Mouse (Mus musculus) forebrain, embryonic 12.5 days (tissue): ENCODE measurements at regions not wholly inside any gene's neighbourhood (a gene's known extent, or its start where the extent isn't known, plus 50 kb on each side); places are given as distances from the start of the nearest gene placed in this dataset.

Source experiments
- ATAC-seq: fragments of 200-750 bp; cut with Nextera tagmentation; 2 replicates; pipeline ENCODE4 v1.8.0; 2017; ENCODE audit warnings: moderate TSS enrichment; ENCODE audit not compliant: low FRiP score
- H3K27ac ChIP-seq: fragments of 300-500 bp; sonication (generic); 2 replicates; pipeline ENCODE4 v1.5.1; 2016; ENCODE audit warnings: mild to moderate bottlenecking
- H3K27me3 ChIP-seq: fragments of 300-500 bp; sonication (generic); 2 replicates; pipeline ENCODE4 v1.6.1; 2016; ENCODE audit warnings: mild to moderate bottlenecking
- H3K36me3 ChIP-seq: fragments of 300-500 bp; sonication (generic); replicated peaks from 2 replicates; pipeline ENCODE4 v1.6.1; 2016; ENCODE audit warnings: mild to moderate bottlenecking
- H3K4me1 ChIP-seq: fragments of 300-500 bp; sonication (generic); 2 replicates; pipeline ENCODE4 v1.6.1; 2016
- H3K4me2 ChIP-seq: fragments of 300-500 bp; sonication (generic); 2 replicates; pipeline ENCODE4 v1.6.1; 2016; ENCODE audit warnings: mild to moderate bottlenecking, moderate library complexity
- H3K4me3 ChIP-seq: fragments of 300-500 bp; sonication (generic); replicated peaks from 2 replicates; pipeline ENCODE4 v1.5.1; 2016; ENCODE audit warnings: mild to moderate bottlenecking
- H3K9ac ChIP-seq: fragments of 300-500 bp; sonication (generic); 2 replicates; pipeline ENCODE4 v1.6.1; 2016; ENCODE audit warnings: mild to moderate bottlenecking
- H3K9me3 ChIP-seq: fragments of 300-500 bp; sonication (generic); 2 replicates; pipeline ENCODE4 v1.6.1; 2016
- WGBS: fragments of 180-500 bp; shearing (Covaris S2); methylation state at CpG from one replicate; pipeline ENCODE4 v1.1.7; 2016; 5-methylcytosine and 5-hydroxymethylcytosine counted together

DNA sequence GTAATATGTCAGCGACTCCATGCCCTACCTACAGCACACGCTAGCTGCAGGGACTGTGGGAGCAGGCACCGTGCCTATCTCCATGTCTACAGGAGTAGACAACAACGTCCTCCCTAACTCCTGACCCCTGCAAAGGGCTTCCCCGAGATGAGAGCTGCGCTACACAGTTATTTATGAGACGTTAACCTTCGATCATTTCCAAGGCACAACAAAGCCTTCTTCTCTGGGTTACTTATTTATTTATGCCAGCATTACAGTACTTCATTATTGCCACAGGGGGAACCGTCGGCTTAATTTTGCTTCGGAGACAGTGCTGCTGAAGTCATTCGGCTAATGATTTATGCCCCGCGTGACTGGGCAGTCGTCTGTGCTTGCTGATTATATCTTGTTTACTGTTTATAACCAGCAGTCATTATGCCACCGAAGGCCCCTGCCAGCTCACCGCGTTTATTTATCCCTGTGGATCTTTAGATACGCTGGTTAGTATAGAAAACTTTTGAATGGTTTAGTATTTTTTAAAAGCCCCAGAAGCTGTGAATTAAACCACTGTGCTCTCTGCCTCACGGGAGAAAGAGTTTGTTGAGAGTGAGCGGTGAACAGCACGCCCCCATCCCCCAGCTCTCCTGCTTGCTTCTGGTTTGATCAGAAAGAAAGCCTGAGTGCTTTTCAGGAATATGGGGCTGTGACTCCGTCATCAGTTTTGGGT, 65.5 kb upstream of the Lyplal1 start:
- Histone ChIP-seq H3K27ac (0 out of 2 replicates have a peak overlapping the region, but pooled peaks have one; percentile 19), H3K9me3 (no peaks in the 10 kb centered on the region), H3K36me3 (no peaks in the 10 kb centered on the region), H3K27me3 (no peaks in the 10 kb centered on the region), H3K9ac (peak overlapping the region; percentile 17; the same call in 1 of the 2 replicates), H3K4me1 (peaks cover 9% of the 10 kb centered on the region), H3K4me3 (peak overlapping the region; percentile 8; the same call in 1 of the 2 replicates), H3K4me2 (peak overlapping the region; percentile 45)
- ATAC-seq = peak; percentile 81
- 39% methylated on average over 23 of the region's 23 CpGs for WGBS

DNA sequence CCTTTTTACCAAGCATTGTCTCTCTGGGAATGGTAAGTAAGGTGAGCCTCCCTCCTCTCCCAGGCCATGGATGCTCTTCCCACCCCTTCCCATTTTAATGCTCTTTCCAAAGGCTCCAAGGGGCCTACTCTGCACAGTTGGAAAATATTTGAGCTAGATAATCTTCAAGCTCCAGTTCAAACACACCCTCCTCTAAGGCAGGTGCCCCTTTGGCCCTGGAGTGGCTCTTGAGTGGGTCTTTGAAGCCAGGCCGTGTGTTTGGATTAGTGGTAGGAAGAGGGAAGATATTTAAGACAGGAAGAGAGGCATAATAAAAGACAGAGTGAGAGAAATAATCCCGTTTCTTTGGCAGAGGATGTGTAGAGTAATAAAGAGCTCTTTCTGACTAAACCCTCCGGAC, 59.9 kb upstream of the Lyplal1 start:
- Histone ChIP-seq H3K4me1 (no peaks in the 10 kb centered on the region), H3K36me3 (no peaks in the 10 kb centered on the region), H3K9ac (no peak overlapping the region), H3K9me3 (no peaks in the 10 kb centered on the region), H3K27me3 (no peaks in the 10 kb centered on the region), H3K4me2 (no peak overlapping the region), H3K27ac (no peak overlapping the region), H3K4me3 (no peak overlapping the region)
- ATAC-seq = no peak
- 64% methylated on average over 3 of the region's 3 CpGs for WGBS

- H3K9me3 ChIP-seq = no peaks in the 10 kb centered on the region
- H3K9ac ChIP-seq = no peak overlapping the region
- no peak overlapping the region for H3K27ac ChIP-seq
- H3K36me3 ChIP-seq = no peaks in the 10 kb centered on the region
- no peak overlapping the region for H3K4me3 ChIP-seq
- no peak for ATAC-seq
- no peaks in the 10 kb centered on the region; the same call in 1 of the 2 replicates for H3K4me1 ChIP-seq
- H3K27me3 ChIP-seq = no peaks in the 10 kb centered on the region
- 91% methylated on average over 8 of the region's 8 CpGs for WGBS
- H3K4me2 ChIP-seq = no peak overlapping the region
Observed at GRCm38 (mm10) chr1:186173472-186174014, 56.4 kb upstream of the Lyplal1 start.

DNA sequence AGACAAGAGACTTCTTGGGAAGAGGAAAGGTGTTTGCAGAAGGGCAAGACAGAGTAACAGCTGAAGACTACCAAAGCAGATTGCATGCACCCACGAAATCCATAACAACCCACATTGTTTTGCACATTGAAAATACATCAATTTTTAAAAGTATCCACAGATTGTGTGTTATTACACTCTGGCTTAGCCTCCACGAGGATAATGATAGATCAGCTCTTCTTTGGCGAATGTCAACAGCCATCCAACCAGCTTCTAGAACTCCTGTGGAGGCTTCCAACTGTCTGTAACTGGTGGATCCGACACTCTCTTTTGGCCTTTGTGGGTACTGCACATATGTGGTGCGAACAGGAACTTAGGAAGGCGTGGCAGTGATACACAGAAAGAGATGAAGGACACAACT, 54.6 kb upstream of the Lyplal1 start:
- H3K9me3 ChIP-seq = no peaks in the 10 kb centered on the region
- no peaks in the 10 kb centered on the region for H3K36me3 ChIP-seq
- no peaks in the 10 kb centered on the region for H3K27me3 ChIP-seq
- WGBS = 86% methylated on average over 6 of the region's 6 CpGs
- no peak overlapping the region for H3K27ac ChIP-seq
- no peaks in the 10 kb centered on the region; the same call in 1 of the 2 replicates for H3K4me1 ChIP-seq
- no peak overlapping the region for H3K4me2 ChIP-seq
- H3K9ac ChIP-seq = no peak overlapping the region
- H3K4me3 ChIP-seq = no peak overlapping the region
- ATAC-seq = no peak
